Mouse (Mus musculus) C2C12 (cell line): ENCODE measurements around the gene Lmx1b.

Source experiments
- CEBPB ChIP-seq: IDR thresholded peaks from one replicate; pipeline ENCODE4 v1.6.1; 2011; ENCODE audit warnings: low read depth, mild to moderate bottlenecking, control low read depth, moderate library complexity
- MYOG ChIP-seq: IDR thresholded peaks from one replicate; pipeline ENCODE4 v1.6.1; 2011; ENCODE audit not compliant: control insufficient read depth, insufficient read length; ENCODE audit errors: extremely low read depth
- USF1 ChIP-seq: IDR thresholded peaks from one replicate; pipeline ENCODE4 v1.6.1; 2011; ENCODE audit warnings: low read depth, mild to moderate bottlenecking, control low read depth, moderate library complexity

GRCm38 (mm10) chr2:33542696-33543428 is 97.4 kb downstream of the Lmx1b start:
- no peak for TF ChIP-seq USF1
- no peak for TF ChIP-seq MYOG
- TF ChIP-seq CEBPB, result no peak
